Comparison of ENCODE assay signal across 8 mouse cellular contexts in the genomic region with DNA sequence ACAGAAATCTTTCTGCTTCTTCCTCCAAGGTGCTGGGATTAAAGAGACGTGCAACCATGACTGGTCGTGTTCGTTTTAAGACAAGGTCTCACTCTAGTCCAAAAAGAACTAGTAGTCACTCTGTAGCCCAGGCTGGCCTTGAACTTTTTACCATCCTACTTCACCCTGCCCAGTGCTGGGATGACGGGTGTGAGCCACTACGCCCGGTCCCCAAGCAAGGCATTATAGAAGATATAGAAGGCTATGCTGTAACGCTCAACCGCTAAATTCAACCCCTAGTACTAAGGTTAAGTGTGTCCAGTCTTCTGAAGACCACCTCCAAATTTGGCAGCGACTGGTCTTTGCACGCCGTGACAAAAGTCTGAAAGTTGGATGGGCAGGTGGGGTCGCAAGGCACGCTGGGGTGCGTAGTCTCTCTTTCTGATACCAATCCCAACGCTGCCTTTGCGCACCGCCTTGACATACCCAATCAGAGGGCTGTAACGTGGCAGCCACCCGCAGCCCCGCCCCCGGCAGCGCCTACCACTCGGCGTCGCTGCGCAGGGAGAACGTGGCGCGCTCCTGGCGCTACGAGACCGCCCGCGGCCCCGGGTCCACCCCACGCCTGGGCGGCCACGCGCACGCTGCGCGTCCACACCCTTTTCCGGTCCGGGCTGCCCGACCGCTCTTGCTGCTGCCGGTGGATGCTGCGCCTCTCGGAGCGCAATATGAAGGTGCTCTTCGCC. TPM values are rescaled to one million over a fixed set of nuclear protein-coding genes. Genes with fewer than 3 reads are reported as not detected.
DNase-seq lines count a peak whose midpoint lies in the region; ATAC-seq lines count a peak whose summit lies in the region.

A gene (plus strand): TSS at position 640 of the 725 bp plus-strand sequence.

- H3K4me3 ChIP-seq in forebrain, embryonic 14.5 days (ENCODE audit: low read depth, low read length), result peak within 1 kb of the TSS; percentile 79
- peak within 1 kb of the TSS; percentile 72 for H3K4me3 ChIP-seq in neural tube, embryonic 15.5 days (replicated peaks)

- peak within 1 kb of the TSS; percentile 80 for H3K4me2 ChIP-seq in forebrain, embryonic 14.5 days (ENCODE audit: low read length)
- peak within 1 kb of the TSS; percentile 63 for H3K4me2 ChIP-seq in neural tube, embryonic 15.5 days

- peak; percentile 96 for DNase-seq in ES-CJ7 (ENCODE audit: low read depth, low spot score)
- DNase-seq in cerebellum, adult 11 months, result peak; percentile 98
- DNase-seq in forebrain, embryonic 14.5 days (ENCODE audit: low spot score), result peak; percentile 98
- DNase-seq in heart, postnatal 14 days, result peak; percentile 99
- DNase-seq in layer of hippocampus, adult 11-12 months (ENCODE audit: low spot score), result peak; percentile 98
- DNase-seq in lung, adult 18-20 months, result peak; percentile 98
- DNase-seq in testis, postnatal 14 days (ENCODE audit: low spot score), result peak; percentile 96

- under 1% methylated on average over 49 of the region's 51 CpGs for WGBS in forebrain, embryonic 14.5 days
- WGBS in neural tube, embryonic 15.5 days, result under 1% methylated on average over 51 of the region's 51 CpGs

- intact Hi-C loops in heart, postnatal 14 days (cut with DNase I), result loop anchor here (2.0 kb wide), 1 partner anchor 65 kb away; no protein-coding TSS in a partner anchor

- peak within 1 kb of the TSS; percentile 77 for H3K27ac ChIP-seq in forebrain, embryonic 14.5 days (ENCODE audit: low read depth, low read length)
- H3K27ac ChIP-seq in neural tube, embryonic 15.5 days (replicated peaks), result peak within 1 kb of the TSS; percentile 87

- peaks cover 24% of the 10 kb centered on the region for H3K36me3 ChIP-seq in forebrain, embryonic 14.5 days (ENCODE audit: control insufficient read depth, insufficient read depth, low read length)
- H3K36me3 ChIP-seq in neural tube, embryonic 15.5 days, result peaks cover 22% of the 10 kb centered on the region

- H3K4me1 ChIP-seq in forebrain, embryonic 14.5 days (ENCODE audit: control insufficient read depth, insufficient read depth, low read length), result peaks cover 12% of the 10 kb centered on the region
- peaks cover 21% of the 10 kb centered on the region for H3K4me1 ChIP-seq in neural tube, embryonic 15.5 days

- peak; percentile 98 for ATAC-seq in forebrain, embryonic 14.5 days
- ATAC-seq in neural tube, embryonic 15.5 days (ENCODE audit: low FRiP score), result peak; percentile 97

- H3K9me3 ChIP-seq in forebrain, embryonic 14.5 days (replicated peaks; ENCODE audit: control insufficient read depth, low read length), result no peaks in the 10 kb centered on the region
- H3K9me3 ChIP-seq in neural tube, embryonic 15.5 days (replicated peaks), result no peaks in the 10 kb centered on the region

- H3K27me3 ChIP-seq in forebrain, embryonic 14.5 days (replicated peaks; ENCODE audit: control insufficient read depth, insufficient read depth, low read length), result no peaks in the 10 kb centered on the region
- H3K27me3 ChIP-seq in neural tube, embryonic 15.5 days (replicated peaks), result no peaks in the 10 kb centered on the region

- H3K9ac ChIP-seq in forebrain, embryonic 14.5 days (ENCODE audit: low read length), result peak within 1 kb of the TSS; percentile 70
- peak within 1 kb of the TSS; percentile 89 for H3K9ac ChIP-seq in neural tube, embryonic 15.5 days (replicated peaks)

RNA-seq across cellular contexts. Expression of the gene that starts here (rescaled TPM):
- 401 and 454 TPM in 2 replicates for polyA plus RNA-seq in forebrain, embryonic 14.5 days (2014; fragmentation: Nextera tagmentation; extraction: Ambion mirVana)
- total RNA-seq in heart, postnatal 14 days (2021), result 100 to 1,000 TPM; 184 to 201 TPM
- 371 and 378 TPM in 2 replicates for polyA plus RNA-seq in neural tube, embryonic 15.5 days (2015; fragmentation: Nextera tagmentation; extraction: Ambion mirVana)

Comparison
In these comparisons a context has a peak if more than half of its experiments do, and no peak if none do; other contexts are left out.
1. Peak in every context shown above with its lines: DNase-seq, ATAC-seq, H3K4me3 ChIP-seq and H3K27ac ChIP-seq.